ENCODE assay signal across 11 mouse cellular contexts in the genomic region with DNA sequence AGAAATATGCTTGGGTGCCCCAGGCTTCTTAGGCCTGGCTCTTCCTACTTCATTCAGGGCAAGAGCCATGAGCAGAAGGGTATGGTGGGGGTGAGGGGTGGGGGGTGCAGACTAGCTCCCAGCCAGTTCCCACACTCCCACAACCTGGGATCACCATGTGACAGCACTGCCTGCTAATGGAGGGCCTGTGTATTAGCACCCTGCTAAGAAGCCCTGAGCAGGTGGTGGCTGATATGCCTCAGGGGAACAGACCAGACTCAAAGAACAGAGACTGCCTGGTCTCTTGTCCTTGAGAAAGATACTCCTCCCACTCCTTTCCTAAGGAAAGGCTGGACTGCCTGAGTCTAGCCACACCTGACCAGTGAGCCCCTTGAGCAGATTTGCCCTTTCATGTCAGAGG. TPM values are rescaled to one million over a fixed set of nuclear protein-coding genes. Genes with fewer than 3 reads are reported as not detected.
A peak's percentile ranks its signal among the peaks of the same experiment; 100 is the strongest.
DNase-seq lines count a peak whose midpoint lies in the region; ATAC-seq and TF ChIP-seq lines count a peak whose summit lies in the region.
"Had no signal": no experiment of that assay in that cellular context is flagged by ENCODE, and none has a peak within 500 bp of the region (broad histone marks: within the 10 kb centered on the region; RNA-seq: fewer than 3 reads in every experiment).

No protein-coding gene starts in this region.

- H3K4me2 ChIP-seq in heart, embryonic 16.5 days (ENCODE audit: low read depth, low read length), result no peak overlapping the region
- H3K4me2 ChIP-seq in midbrain, embryonic 11.5 days, result no peak overlapping the region
- H3K4me2 ChIP-seq in hindbrain, postnatal 0 days (ENCODE audit: low read depth, low read length), result no peak overlapping the region
- no peak overlapping the region for H3K4me2 ChIP-seq in stomach, embryonic 16.5 days (ENCODE audit: low read depth, low read length)

- peak; percentile 16; the same call in 1 of the 2 replicates for TF ChIP-seq CTCF in hindbrain, postnatal 0 days (IDR thresholded peaks at IDR 0.05; ENCODE audit: low read depth)

- H3K9me3 ChIP-seq in heart, embryonic 16.5 days (replicated peaks; ENCODE audit: control insufficient read depth, low read length), result no peaks in the 10 kb centered on the region
- H3K9me3 ChIP-seq in midbrain, embryonic 10.5 days (replicated peaks), result no peaks in the 10 kb centered on the region
- H3K9me3 ChIP-seq in midbrain, embryonic 11.5 days (ENCODE audit: control insufficient read depth, low read length), result no peaks in the 10 kb centered on the region
- H3K9me3 ChIP-seq in hindbrain, postnatal 0 days (ENCODE audit: low read length), result no peaks in the 10 kb centered on the region
- H3K9me3 ChIP-seq in stomach, embryonic 16.5 days (replicated peaks; ENCODE audit: control insufficient read depth, low read length), result no peaks in the 10 kb centered on the region

- H3K27me3 ChIP-seq in heart, embryonic 16.5 days (ENCODE audit: control insufficient read depth, insufficient read depth, low read length), result no peaks in the 10 kb centered on the region
- no peaks in the 10 kb centered on the region for H3K27me3 ChIP-seq in midbrain, embryonic 10.5 days (ENCODE audit: low read depth, poor library complexity, severe bottlenecking)
- no peaks in the 10 kb centered on the region for H3K27me3 ChIP-seq in midbrain, embryonic 11.5 days (ENCODE audit: control insufficient read depth, insufficient read depth, low read length)
- H3K27me3 ChIP-seq in hindbrain, postnatal 0 days (ENCODE audit: insufficient read depth, low read length), result no peaks in the 10 kb centered on the region
- no peaks in the 10 kb centered on the region for H3K27me3 ChIP-seq in stomach, embryonic 16.5 days (ENCODE audit: control insufficient read depth, insufficient read depth, low read length)

- H3K27ac ChIP-seq in heart, embryonic 16.5 days (ENCODE audit: low read length), result 0 out of 2 replicates have a peak overlapping the region, but pooled peaks have one; percentile 16
- H3K27ac ChIP-seq in midbrain, embryonic 10.5 days (replicated peaks), result peak overlapping the region; percentile 46; the same call in 1 of the 2 replicates
- no peak overlapping the region for H3K27ac ChIP-seq in midbrain, embryonic 11.5 days (ENCODE audit: low read depth, low read length)
- H3K27ac ChIP-seq in hindbrain, postnatal 0 days, result no peak overlapping the region
- peak overlapping the region; percentile 17; the same call in 1 of the 2 replicates for H3K27ac ChIP-seq in stomach, embryonic 16.5 days (ENCODE audit: low read length)

- H3K9ac ChIP-seq in heart, embryonic 16.5 days (ENCODE audit: low read length), result peak overlapping the region; percentile 22; the same call in 1 of the 2 replicates
- no peak overlapping the region for H3K9ac ChIP-seq in midbrain, embryonic 11.5 days (ENCODE audit: low read length)
- no peak overlapping the region for H3K9ac ChIP-seq in hindbrain, postnatal 0 days (replicated peaks; ENCODE audit: low read length)
- H3K9ac ChIP-seq in stomach, embryonic 16.5 days (ENCODE audit: low read length), result no peak overlapping the region

- no peak for DNase-seq in heart, adult 11 months
- no peak for DNase-seq in midbrain, embryonic 10.5 days (ENCODE audit: low spot score)
- DNase-seq in midbrain, embryonic 11.5 days (ENCODE audit: low spot score, missing footprints), result no peak
- no peak for DNase-seq in hindbrain, postnatal 0 days (ENCODE audit: low spot score)
- no peak for DNase-seq in thymus, adult 18-20 months
- DNase-seq: cerebellum, adult 11-12 months; left cerebral cortex, postnatal 4 days had no signal

- peaks cover 47% of the 10 kb centered on the region for H3K4me1 ChIP-seq in heart, embryonic 16.5 days (ENCODE audit: control insufficient read depth, insufficient read depth, low read length)
- peaks cover 36% of the 10 kb centered on the region for H3K4me1 ChIP-seq in midbrain, embryonic 10.5 days
- peaks cover 4% of the 10 kb centered on the region; the same call in 1 of the 2 replicates for H3K4me1 ChIP-seq in midbrain, embryonic 11.5 days (ENCODE audit: control insufficient read depth, insufficient read depth, low read length)
- H3K4me1 ChIP-seq in hindbrain, postnatal 0 days (ENCODE audit: insufficient read depth, low read length), result 0 out of 2 replicates have a peak, but pooled peaks cover 3% of the 10 kb centered on the region
- peaks cover 36% of the 10 kb centered on the region for H3K4me1 ChIP-seq in stomach, embryonic 16.5 days (ENCODE audit: control insufficient read depth, insufficient read depth, low read length)

- no peak; the same call in 1 of the 2 replicates for ATAC-seq in heart, embryonic 16.5 days (replicated peaks; ENCODE audit: extremely low read depth, insufficient read depth, low FRiP score)
- ATAC-seq in midbrain, embryonic 11.5 days (ENCODE audit: low FRiP score), result no peak
- ATAC-seq in hindbrain, postnatal 0 days, result no peak
- no peak for ATAC-seq in stomach, embryonic 16.5 days (ENCODE audit: insufficient read depth, low FRiP score)
- ATAC-seq in erythroblast, adult 5-6 weeks (replicated peaks; ENCODE audit: low FRiP score, poor library complexity, severe bottlenecking), result no peak

- no peaks in the 10 kb centered on the region for H3K36me3 ChIP-seq in heart, embryonic 16.5 days (ENCODE audit: control insufficient read depth, insufficient read depth)
- H3K36me3 ChIP-seq in midbrain, embryonic 10.5 days, result 0 out of 2 replicates have a peak, but pooled peaks cover 3% of the 10 kb centered on the region
- no peaks in the 10 kb centered on the region; the same call in 1 of the 2 replicates for H3K36me3 ChIP-seq in midbrain, embryonic 11.5 days (ENCODE audit: control insufficient read depth, insufficient read depth, low read length)
- no peaks in the 10 kb centered on the region for H3K36me3 ChIP-seq in hindbrain, postnatal 0 days (ENCODE audit: insufficient read depth, low read length)
- no peaks in the 10 kb centered on the region for H3K36me3 ChIP-seq in stomach, embryonic 16.5 days (ENCODE audit: control insufficient read depth, insufficient read depth, low read length)

- H3K4me3 ChIP-seq in heart, embryonic 16.5 days (ENCODE audit: low read length), result no peak overlapping the region
- no peak overlapping the region for H3K4me3 ChIP-seq in midbrain, embryonic 10.5 days
- H3K4me3 ChIP-seq in midbrain, embryonic 11.5 days (ENCODE audit: low read depth, low read length), result no peak overlapping the region
- H3K4me3 ChIP-seq in hindbrain, postnatal 0 days (ENCODE audit: low read length), result no peak overlapping the region
- H3K4me3 ChIP-seq in stomach, embryonic 16.5 days (replicated peaks; ENCODE audit: low read length), result no peak overlapping the region
- H3K4me3 ChIP-seq: erythroblast, embryonic 14.5 days had no signal

RNA-seq across cellular contexts. Expression of a gene that starts 22.2 kb away (rescaled TPM):
- polyA plus RNA-seq in heart, embryonic 16.5 days (2015; fragmentation: Nextera tagmentation; extraction: Ambion mirVana), result 15.7 TPM in 2 replicates
- polyA plus RNA-seq in midbrain, embryonic 10.5 days (2016; fragmentation: Nextera tagmentation; extraction: Ambion mirVana), result 23.4 and 23.9 TPM in 2 replicates
- polyA plus RNA-seq in midbrain, embryonic 11.5 days (2014; fragmentation: Nextera tagmentation; extraction: Ambion mirVana), result 19.0 and 23.9 TPM in 2 replicates
- total RNA-seq in hindbrain, postnatal 0 days (2014; rRNA removed), result 70.0 and 90.2 TPM in 2 replicates
- polyA plus RNA-seq in hindbrain, postnatal 0 days (2015; fragmentation: Nextera tagmentation; extraction: Ambion mirVana), result 20.8 and 24.9 TPM in 2 replicates
- 13.9 and 16.1 TPM in 2 replicates for polyA plus RNA-seq in stomach, embryonic 16.5 days (2015; fragmentation: Nextera tagmentation; extraction: Ambion mirVana)
- total RNA-seq in erythroblast, adult 5-6 weeks (2015; ENCODE audit: low replicate concordance), result 4.0 and 6.3 TPM in 2 replicates
- 1.3 and 1.5 TPM in 2 replicates for total RNA-seq in erythroblast, adult 5-6 weeks (2017; ENCODE audit: low replicate concordance)

Comparison
In these comparisons a context has a peak if more than half of its experiments do, and no peak if none do; other contexts are left out.
1. H3K27ac ChIP-seq: peak in heart, embryonic 16.5 days (single experiment), midbrain, embryonic 10.5 days (single experiment) and stomach, embryonic 16.5 days (single experiment); none in midbrain, embryonic 11.5 days (single experiment) and hindbrain, postnatal 0 days (single experiment).